Mouse (Mus musculus) MEL (cell line): ENCODE results near the gene Cav2.

ENCODE experiments used
- GABPA ChIP-seq: IDR thresholded peaks from 2 replicates; pipeline ENCODE4 v1.6.1; 2012; ENCODE audit warnings: low read depth, mild to moderate bottlenecking, inconsistent platforms, low read length, improper control_type of control experiment, moderate library complexity
- ZMIZ1 ChIP-seq: IDR thresholded peaks from 2 replicates; pipeline ENCODE4 v1.6.1; 2012; ENCODE audit warnings: low read depth, mild to moderate bottlenecking, inconsistent platforms, low read length, improper control_type of control experiment, moderate library complexity

DNA sequence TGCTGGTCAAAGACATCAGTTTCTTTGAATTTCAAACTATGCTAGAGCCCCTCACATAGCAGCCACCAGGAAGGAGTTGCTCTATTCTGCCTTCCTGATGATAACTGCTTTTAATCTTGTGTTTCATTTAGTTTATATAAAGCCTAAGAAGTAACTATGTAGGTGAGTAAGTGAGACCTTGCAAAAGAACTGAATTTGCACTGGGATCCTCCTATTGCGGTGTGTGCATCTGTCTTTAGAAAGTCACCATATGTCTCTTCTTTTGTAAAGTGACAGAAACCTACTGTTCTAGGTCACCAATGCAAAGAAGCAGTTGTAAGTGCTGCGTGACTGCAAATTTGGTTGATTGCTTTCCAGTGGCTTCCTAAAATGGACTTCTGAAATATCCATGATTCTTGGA is 56.7 kb downstream of the Cav2 start:
- TF ChIP-seq GABPA (no peak), ZMIZ1 (no peak)
